Mouse (Mus musculus) B cell, adult 2 months (primary cell): ENCODE measurements around the gene Fzr1.
A peak's percentile ranks its signal among the peaks of the same experiment; 100 is the strongest.

Experiments
- DNase-seq, 2 experiments: peaks; one replicate each; pipeline ENCODE4 v3.0.0; 2022

The Fzr1 gene

DNA sequence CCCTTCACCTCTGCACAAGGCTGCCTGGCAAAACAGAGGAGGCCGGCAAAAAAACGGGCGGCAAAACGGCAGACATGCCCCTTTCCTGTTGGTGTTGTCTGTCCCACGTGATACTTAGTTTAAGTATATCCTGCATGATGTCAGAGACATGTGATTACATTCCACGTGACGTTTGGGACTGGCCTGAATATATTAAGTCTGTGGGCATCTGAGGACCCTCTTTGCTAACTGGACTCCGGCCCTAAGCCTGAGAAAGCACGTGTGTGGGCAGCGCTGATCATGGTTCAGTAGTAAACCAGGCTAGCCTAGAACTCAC lies 22.8 kb upstream of the Fzr1 start:
- DNase-seq = no peak

DNA sequence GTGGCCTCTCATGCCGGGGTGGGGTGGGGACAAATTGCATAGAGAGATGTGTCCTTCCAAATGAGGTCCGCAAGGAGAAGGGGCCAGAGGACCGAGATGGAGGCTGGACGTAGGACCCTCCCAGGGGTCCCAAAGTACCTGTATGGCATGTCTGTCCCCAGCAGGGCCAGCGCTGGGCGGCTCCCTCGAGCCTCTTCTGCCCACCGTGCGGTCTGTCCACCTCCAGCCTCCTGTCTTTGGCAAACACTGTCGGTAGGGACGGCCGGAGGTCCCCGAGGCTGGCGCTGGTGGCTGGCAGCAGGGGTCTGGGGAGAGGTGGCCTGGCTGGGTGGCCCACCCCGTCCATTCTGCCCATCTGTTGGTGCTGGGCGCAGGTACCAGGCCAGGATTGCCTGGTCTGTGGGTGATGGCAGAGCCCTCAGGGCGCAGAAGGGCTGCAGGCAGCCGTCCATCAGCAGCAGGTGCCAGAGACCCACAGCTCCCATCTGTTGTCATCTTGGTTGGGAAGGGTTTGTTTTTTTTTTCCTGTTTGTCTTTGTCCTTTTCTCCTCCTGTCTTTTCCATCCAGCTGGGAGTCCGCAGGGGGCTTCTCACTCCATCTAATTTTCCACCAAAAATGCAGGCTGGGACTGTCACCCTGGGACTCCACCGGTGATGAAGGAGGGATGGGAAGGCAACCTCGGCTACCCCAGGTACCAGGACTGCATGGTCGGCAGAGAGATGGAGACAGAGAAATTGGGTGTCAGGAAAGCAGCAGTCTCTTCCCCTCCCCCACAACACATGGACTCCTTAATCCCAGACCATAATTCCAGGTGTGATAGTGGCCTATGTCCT lies 22.3 kb upstream of the Fzr1 start:
- no peak for DNase-seq

DNA sequence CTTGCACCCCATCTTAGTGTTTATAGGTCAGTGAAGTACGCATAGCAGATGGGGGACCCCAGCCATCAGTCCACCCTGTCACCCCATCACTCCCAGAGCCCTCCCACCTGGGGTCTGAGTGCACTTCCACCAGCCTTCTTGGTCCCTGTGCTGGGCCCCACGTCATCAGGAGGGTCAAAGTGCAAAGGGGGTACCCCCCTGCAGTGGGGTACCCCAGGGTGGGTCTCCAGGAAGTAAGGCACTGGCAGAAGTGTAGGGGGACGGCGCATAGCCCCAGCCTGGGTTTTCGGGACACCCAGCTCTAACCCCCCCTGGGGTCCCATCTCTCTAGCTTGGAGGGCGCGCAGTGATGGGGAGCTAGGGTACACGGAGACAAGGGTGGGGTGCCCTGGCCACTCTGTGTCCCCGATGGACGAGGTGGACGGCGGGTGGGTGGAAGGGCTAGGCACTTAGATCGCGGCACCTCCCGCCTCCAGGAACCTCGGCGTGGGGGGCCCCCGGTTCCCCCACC lies 21.5 kb upstream of the Fzr1 start:
- no peak for DNase-seq

DNA sequence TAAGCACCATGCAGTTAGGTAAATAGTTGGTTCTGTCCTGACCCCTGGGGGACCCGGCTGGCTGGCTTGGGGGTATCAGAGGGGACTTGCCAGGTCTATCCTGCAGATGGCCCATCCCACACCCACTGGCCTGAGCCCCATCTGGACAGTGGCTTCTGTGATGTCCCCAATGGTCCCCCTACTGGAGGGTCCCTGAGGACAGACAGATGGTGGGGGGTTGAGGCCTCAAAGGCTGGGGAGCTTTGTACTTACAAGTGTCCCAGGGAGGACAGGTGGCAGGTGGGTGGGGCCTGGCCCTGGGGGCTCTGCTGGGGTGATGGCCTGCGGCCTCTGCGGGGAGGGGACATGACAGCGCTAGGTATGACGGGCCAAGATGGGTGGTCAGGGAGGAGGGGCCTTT lies 21.0 kb upstream of the Fzr1 start:
- DNase-seq = no peak

DNA sequence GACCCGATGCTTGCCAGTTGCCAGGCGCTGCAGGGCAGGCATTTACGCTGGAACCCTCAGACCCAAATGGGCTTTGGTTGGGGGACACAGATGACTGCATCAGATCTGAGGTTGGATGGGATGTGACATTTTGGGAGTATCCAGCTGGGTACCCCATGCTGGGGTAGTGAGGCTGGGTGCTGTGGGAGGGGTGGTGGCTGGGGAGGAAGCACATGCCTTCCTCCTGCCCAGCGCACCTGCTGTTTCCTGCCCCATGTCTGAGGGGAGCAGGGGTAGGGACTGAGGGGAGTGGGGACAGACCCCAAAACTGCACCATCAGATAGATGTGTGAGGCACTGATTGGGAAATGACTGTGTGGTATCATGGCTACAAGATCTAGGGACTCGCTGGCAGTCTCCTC lies 18.4 kb upstream of the Fzr1 start:
- no peak for DNase-seq

DNA sequence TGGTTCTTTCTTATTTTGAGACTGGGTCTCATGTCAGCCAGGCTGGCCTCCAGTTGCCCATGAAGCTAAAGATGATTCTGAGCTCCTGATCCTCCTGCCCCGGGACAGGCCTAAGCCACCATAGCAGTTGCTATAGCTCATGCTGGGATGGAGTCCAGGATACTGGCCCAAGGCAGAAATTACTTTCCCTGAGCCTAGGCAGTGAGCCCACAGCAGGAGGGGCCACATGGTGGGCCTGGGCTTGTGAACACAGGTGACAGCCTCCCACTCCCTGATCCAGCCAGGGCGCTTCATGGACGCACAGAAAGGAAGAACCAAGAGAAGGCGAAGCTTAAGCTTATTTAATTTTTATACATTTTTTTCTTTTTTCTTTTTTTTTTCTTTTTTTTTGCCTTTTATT lies 17.5 kb upstream of the Fzr1 start:
- no peak for DNase-seq

DNA sequence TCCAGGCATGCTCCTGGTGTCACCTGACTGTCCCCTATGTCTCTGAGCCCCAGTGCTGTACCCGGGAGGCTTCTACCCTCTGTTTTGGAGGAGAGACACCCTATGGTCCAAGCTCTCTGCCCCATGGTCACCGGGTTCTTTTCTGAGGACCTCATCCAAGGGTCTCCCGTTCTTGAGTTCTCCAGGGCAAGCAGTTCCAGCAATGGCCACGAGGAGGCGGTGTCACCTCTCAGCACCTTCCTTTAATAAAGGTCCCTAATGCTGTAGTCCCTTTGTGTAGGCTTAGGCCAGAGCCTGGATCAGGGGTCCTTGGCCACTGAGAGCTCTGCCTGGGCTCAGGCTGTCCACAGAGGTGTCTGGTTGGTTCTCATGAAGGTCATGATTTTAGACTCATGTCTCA lies 16.8 kb upstream of the Fzr1 start:
- DNase-seq = peak; percentile 87

DNA sequence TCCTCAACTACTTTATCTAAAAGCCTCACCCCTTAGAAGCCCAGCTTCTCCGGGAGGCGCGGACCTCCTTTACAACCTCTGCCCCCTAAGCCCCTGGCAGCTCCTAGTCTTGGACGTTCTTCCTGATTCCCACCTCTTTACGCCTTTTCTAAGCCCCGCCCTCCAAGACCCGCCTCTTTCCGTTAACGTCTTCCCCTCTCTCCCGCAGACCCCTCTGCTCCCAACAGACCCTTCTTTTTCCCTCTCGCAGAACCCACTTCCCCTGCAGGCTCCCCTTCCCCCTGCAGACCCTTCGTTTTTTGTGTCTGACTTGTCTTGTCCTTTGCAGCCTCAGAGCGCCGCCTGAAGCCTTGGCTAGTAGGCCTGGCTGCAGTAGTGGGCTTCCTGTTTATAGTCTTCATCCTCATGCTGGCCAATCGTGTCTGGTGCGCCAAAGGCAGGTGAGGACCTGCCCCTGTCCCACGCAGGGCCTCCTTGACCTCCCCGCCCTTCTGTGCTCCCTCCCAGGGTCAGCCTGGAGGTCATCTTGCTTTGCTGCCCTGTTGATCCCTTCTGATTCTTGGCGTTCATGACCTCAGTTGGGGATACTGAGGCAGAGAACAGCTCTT lies 15.2 kb upstream of the Fzr1 start:
- no peak for DNase-seq

DNA sequence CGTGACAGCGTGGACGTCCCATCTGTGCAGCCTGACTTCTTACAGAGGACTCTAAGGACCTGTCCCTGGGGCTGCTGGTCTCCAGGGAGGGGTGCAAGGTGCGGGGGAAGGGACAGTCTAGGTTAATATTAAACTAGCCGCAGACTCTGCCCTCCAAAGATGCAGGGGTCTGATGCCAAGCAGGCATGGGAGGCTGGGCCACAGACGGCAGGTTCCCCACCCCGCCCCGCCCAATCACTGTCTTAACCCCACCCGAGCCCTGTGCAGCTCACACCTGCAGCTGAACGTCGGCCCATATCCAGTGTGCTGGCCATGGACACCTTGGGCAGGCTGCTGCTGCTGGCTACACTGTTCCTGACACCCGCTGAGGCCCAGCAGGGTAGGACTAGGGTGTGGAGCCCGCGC lies 14.5 kb upstream of the Fzr1 start, which contains the start of gene Smim24:
TSS of gene Smim24 (plus strand) at position 271 of the 405 bp plus-strand sequence.
- no peak for DNase-seq

DNA sequence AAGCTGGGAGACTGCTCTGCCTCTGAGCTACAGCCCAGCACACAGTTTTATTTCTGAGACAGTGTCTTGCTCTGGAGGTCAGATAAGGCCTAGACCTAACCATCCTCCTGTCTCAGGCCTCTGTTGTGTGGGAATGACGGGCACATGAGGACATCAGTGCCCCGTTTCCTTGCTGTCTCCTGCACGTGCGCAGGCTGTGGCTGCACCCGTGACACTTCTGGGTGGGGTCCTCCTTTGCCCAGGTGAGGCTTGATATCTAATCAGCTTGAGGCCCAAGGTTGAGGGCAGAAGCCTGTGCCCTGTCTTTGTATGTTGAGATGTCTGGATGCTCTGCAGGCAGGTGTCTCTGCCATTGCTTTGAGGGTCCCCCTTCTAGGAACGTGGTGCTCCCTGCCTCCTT lies 14.0 kb upstream of the Fzr1 start:
- DNase-seq = no peak

DNA sequence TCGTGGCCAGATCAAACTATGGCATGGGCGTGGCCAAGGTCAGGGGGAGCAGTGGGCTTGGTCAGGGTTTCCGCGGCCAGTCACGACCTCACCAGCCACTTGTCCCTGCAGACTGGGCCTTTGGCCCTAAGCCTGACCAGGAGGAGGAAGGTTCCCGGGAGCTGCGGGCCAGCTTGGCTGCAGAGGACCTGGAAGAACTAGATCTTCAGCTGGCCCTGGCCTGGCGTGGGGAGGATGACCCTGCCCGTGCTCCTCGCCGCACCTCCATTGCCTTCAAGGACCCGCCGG lies 12.3 kb upstream of the Fzr1 start:
- DNase-seq = no peak

DNA sequence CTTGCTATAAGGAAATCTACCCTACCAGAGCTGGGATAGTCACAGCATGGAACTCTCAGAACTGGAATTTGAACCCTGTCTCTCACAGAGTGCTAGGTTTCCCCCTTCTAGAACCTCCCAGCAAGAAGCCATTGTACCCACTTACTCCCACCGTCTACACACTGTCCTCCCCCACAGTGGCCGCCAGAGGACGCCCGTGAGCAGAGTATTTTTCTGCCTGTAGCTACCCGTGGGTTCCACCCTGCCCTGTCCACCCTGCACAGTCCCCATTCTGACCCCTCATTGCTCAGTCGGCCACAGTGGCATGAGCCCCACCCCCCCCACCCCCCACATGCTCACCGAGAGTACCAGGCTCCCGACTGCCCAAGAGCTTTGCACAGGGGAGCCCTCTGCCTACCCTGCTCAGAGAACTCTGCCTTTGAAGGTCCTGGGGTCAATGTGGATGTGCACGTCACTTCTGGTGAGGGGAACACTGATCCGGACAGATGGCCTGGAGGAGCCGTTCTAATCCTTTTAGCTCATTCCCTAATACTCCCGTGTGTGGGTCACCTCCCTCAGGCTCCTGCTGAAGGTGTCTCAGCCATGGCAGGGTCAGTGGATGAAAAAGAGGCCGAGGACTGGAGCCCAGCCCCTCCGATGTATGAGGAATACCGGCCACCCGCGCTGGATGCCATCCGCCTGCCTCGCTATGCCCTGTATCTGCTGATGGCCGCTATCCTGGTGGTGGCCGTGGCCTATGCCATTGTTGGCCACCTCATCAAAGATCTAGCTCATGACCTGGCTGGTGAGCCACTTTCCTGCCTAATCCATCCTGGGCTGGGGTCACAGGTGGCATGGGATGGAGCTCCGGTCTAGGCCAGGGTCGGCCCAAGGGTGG lies 11.7 kb upstream of the Fzr1 start:
- peak; percentile 87 for DNase-seq

DNA sequence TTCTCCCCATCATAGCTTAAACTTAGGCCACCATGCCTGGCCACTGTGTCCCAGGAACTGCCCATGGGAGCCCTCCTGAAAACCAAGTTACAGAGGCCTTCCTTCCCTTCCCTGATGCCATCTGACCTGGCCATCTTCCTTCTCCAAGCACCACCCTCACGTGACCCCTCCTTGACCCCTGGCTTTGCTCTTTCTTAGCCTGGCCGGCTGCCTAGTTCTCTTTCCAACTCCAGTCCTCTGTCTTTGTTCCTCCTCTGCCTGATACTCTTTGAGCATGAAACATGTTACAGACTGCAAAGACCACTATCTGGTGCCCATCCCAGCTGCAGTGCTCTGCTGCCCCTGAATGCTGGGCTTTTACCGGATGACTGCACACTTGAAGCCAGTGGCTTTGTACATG lies 11.1 kb upstream of the Fzr1 start:
- DNase-seq = no peak

DNA sequence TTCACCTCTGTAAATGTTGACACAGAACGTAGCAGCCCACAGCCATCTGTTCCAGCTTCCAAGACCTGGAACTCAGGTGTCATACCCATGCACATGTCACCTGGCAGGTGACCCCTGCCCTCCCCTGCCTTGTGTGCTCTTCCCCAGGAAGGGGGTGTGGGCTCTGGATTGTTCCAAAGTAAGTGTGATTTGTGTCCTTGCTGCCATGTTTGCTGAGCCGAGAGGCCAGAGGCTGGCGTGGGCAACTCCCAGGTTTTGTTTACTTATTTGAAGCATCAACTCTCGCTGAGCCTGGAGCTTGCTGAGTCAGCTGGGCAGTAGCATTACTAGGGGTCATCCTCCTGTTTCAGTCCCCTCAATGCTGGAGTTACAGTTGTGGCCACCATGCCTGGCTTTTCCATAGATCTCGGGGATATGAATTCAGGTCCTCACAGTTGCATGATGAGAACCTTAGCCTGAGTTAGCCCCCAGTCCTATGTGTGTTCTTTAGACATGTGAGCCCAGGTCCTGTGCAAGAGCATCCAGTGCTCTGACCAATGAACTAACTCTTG lies 10.3 kb upstream of the Fzr1 start, which contains the start of gene Gm48552:
TSS of gene Gm48552 (plus strand) at position 501 of the 551 bp plus-strand sequence.
- DNase-seq = no peak

DNA sequence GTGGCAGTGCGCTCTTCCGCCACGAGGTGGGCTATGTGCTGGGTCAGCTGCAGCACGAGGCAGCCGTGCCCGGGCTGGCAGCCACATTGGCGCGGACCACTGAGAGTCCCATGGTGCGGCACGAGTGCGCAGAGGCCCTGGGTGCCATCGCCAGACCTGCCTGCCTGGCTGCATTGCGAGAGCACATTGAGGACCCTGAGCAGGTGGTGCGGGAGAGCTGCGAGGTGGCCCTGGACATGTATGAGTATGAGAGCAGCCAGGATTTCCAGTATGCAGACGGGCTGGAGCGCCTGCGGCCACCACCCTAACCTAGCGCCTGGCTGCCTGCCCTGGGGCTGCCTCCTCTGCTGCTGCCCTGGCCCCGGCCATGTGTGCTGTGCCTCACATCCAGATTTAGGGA lies 9.4 kb upstream of the Fzr1 start:
- no peak for DNase-seq

DNA sequence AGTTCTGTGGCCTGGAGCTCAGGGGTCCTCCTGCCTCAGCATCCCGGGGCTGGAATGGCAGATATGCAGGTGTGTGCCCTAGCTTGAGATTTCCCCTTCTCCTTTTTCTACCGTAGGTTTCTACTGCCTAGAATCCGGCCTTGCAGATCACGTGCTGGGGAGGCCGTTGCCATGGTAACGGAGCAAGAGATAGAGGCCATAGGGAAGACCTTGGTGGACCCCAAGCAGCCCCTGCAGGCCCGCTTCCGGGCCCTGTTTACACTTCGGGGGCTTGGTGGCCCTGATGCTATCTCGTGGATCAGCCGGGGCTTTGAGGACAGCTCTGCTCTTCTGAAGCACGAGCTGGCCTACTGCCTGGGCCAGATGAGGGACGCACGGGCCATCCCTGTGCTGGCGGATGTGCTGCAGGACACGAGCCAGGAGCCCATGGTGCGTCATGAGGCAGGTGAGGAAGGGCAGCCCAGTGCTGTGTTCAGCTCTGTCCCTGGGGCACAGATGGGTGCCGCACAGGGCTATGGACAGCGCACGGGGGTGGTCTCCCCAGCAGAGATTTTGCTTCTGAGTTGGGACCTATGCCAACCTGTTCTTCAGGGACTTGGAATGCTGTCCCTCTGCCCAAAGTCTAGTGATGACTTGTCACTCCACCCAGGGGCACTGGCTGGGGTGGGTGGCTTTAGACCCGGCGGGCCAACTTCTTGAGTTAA lies 7.4 kb upstream of the Fzr1 start:
- DNase-seq = no peak

DNA sequence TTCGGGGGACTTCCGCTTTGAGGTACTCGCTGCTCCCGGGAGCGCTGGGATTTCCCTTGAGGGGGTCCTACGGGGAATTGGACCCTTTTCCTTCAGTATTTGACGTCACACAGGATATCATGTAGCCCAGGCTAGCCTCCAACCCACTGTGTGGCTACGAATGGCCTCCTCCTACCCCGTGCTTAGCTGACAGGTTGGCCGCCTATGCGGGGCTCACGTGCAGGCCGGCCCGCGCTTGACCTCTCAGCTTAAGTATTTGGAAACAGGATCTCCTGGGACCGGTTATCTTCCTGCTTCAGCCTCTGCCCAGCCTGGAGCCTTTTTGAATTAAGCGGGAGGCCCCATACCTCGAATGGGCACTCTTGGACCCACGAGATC lies 6.3 kb upstream of the Fzr1 start:
- DNase-seq = no peak

DNA sequence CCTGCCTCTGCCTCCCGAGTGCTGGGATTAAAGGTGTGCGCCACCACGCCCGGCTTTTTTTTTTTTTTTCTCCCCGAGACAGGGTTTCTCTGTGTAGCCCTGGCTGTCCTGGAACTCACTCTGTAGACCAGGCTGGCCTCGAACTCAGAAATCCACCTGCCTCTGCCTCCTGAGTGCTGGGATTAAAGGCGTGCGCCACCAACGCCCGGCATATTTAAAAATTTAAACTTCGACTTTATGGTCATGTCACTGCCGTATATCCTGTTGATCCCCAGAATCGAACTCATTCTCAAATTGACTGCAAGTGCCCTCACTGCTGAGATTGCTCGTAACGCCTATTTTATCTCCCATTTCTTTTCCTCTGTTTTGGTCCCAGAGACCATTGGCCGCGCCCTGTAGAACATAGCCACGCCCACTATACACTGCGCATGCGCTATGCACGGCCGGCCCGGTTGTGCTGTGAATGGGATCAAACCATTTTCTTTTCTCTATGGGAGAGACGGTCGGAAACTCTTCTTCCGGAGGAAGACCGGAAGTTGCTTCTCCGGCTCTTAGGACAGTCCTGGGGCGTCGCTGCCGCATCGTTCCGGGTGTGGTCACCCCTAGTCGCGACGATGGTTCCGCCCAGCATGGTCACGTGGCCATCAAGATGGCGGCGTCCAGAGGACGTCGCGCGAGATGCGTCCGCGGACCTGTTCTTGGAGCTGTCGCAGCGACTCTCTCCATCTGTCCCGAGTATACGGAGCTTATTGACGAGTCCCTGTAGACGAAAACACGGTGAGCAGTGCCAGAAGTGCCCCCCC lies 5.7 kb upstream of the Fzr1 start, which contains the start of the genes Dohh and Gm48551:
TSS of gene Dohh (plus strand) at position 627 of the 803 bp plus-strand sequence.
TSS of gene Gm48551 (plus strand) at position 665 of the 803 bp plus-strand sequence.
- DNase-seq = peak; percentile 96 to 98

DNA sequence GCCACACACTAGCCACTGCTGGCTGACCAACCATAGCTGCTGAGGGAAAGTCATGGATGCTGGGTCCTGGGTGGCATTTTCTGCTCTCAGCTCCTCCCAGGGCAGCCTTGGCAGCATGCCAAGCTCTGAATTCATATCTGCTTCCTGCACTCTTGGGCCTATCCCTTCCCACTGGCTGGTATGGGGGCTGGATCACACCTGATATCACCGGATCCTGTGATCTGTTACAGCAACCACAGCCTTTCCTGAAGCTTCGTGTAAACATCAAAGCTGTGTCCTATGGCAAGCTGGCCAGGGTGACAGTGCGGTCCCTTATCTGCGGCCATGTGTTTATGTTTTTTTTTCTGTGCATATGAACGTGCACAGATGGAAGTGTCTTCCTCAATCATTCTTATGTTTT lies 3.7 kb upstream of the Fzr1 start:
- DNase-seq = no peak

DNA sequence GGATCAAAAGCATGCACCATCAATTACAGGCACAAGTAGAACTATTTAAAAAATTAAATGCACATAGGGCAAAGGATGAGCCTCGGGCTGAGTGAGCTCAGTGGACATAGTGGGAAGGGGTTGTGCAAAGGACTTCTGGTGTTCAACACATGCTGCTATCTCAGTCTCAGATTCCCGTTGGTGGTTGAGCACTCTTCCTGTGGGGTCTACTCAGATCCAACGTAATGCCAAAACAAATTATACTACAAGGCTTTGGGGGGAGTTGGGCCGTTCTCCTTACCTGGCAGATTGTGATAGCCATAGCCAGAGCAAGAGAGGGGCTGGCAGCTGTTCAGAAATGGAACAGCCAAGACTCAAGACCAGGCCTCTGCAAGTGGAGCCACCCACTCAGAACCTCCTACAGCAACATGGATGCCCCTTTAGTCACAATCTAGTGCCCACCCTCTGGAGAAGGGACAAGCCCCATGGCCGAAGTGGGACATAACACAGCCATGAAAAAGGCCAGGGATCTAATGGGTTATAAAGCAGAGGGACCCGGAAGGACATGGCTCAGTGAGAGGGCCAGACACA lies 1.6 kb upstream of the Fzr1 start:
- DNase-seq = no peak

DNA sequence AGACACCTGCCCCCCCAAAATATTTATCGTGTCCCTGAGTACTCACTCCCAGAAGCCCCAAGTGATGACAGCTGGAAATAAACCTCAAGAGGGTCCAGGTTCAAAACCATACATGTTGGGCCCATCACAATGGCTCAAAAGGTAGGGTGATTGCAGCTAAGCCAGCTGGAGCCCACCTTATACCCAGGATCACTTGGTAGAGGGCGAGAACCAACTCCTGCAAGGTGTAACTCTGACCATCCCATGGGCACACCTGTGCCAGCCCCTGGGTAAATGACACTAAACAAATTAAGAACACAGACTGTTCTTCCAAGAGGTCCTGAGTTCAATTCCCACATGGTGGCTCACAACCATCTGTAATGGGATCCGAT lies 852 bp upstream of the Fzr1 start:
- no peak for DNase-seq
